Mouse (Mus musculus) regulatory T cell (primary cell): ENCODE measurements around the gene Rfx4.

ENCODE experiments used
- in situ Hi-C: fragments of 300-600 bp; cut with MboI, MseI; formaldehyde crosslinking; loops from one replicate; pipeline ENCODE4 v1.15.1; 2025; ENCODE audit warnings: high pct_unique_total_duplicates

The Rfx4 gene

DNA sequence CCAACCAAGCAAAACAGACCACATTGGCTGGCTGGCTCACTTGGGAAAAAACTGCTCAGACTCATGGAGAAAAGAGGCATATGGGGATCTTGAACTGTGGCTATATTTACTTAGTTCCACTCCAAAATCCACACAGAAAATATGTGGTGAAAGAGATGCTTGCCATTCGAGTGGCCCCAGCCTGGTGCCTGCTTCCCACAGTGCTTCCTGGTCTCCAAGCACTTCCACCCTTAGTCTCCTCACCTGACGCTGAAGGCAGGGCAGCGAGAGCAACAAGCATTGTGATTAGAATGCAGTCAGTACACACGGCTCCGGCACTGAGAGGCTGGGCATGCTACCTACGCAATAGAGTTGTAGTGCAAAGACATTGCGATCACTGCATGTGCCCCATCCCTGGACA, 111.7 kb downstream of the Rfx4 start:
- in situ Hi-C loops = no loop called here

DNA sequence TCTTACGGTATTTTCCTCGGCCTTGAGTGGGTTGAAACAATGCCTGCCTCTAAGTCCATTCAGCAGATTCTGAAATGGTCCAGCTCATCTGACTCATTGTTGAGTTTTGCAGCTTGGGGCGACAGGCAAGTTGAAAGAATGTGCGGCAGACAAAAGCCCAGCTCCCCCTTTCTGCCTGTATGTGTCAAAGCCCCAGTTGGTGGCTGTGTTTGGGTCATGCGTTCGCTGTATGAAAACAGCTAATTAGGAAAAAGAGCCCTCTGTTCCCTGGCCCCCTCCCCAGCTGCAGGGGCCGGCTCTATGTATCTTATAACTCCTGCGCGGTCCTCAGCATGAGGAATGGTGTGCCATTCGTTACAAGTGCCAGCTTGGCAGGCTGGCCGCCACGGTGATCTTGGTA, 115.4 kb downstream of the Rfx4 start:
- in situ Hi-C loops = no loop called here

DNA sequence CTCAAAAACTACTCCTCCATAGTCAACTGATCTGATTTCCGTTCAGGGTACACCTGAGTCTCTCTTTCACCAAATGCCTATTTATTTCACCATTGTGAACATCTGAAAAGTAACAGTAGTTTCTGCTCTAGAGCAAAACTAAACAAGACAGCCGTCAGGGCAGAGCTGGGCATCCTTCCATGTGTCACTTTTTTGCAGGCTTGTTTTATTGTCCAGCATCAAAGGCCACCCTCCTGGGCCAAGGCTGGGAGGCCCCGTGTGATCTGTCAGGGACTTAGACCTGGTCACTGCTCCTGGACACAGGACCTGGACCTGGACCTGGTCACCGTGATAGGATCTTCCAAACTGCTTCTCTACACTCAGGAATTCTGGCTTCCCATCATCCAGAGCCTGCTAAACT, 116.1 kb downstream of the Rfx4 start:
- in situ Hi-C loops = no loop called here

DNA sequence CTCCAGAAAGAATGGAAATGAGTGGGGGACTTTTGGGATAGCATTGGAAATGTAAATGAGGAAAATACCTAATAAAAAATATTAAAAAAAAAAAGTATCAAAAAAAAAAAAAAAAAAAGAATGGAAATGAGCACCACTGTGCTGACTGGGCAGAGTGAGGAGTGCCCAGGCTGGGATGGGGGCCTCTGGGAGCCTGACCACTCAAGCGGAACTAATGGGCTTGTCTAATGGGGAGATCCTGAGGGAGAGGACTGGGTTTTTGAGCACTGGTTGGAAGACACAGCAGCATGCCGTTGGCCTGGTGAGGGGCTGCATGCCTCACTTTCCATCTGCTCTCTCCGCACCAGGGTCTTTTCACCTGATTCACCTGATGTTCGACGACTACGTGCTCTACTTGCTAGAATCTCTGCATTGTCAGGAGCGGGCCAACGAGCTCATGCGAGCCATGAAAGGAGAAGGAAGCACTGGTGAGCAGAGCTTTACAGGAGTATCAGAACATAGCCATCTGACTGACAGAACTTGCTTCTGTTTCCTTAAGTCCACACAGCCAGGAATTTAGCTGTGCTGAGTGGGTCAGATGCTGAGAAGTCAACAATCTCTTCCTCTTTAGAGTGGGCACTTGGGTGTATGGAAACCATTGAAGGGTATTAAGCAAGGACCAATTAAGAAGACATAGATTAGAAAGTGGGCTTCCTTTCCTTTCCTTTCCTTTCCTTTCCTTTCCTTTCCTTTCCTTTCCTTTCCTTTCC, 124.1 kb downstream of the Rfx4 start:
- in situ Hi-C loops = no loop called here

- in situ Hi-C loops = no loop called here
These were observed 126.7 kb downstream of the Rfx4 start for GRCm38 (mm10) chr10:84882528-84882927.

DNA sequence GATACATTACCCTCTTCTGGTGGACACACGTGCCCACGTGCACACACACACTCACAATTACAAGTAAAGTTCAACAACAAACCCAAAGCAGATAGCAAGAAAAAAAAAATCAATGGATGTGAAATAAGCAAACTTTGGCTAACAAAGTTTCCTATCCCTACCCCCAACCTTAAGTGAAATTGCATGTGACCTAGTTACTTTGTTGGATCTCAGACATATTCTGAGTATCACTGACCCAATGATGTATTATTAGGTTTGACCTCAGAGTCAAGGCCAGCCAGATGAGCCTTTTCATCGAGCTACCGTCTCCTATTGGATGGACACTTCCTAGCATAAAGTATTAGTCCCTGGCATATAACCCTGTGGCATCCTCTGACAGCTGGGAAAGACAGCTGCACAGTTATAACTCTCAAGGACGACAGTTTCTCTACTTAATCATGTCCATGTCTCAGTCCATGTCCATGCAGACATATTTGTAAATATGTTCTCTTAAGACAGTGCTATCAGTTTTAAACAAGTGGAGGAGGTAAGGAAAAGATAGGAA, 129.6 kb downstream of the Rfx4 start:
- in situ Hi-C loops = no loop called here

DNA sequence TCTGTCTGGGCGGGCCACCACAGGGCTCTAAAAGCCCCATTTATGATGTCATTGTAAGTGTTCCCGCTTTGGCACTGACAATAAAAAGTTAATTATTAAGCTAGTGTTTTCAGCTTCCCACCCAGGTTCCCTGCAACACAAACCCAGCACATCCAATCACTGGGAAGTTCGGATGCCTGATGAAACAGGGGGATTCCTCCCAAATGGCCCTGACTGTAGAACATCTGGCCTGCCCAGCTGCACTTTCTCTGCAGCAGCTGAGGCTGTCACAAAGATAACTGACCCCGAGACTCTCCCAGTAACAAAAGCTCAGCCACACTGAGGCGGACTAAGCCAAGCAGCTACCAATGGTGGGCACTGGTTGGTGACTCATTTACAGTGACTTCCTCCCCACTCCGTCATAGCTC, 130.4 kb downstream of the Rfx4 start:
- in situ Hi-C loops = no loop called here

DNA sequence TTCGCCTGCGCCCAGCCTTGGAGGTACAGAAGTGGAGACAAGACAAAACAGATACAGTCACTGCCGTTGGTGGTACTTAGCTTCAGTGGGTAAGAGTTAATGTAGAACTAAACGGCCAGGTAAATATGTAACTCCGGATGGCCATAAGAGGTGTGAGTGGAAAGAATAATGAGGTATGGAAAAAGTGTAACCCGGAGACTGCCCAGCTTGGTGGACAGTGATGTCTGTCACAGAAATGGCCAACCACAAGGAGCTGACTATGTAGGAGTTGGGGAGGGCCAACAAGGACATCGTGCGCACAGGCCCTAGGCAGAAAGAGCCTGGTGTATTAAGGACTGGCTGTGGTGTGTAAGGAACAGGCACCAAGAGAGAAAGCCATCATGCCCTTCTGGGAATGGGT, 130.9 kb downstream of the Rfx4 start:
- in situ Hi-C loops = no loop called here

DNA sequence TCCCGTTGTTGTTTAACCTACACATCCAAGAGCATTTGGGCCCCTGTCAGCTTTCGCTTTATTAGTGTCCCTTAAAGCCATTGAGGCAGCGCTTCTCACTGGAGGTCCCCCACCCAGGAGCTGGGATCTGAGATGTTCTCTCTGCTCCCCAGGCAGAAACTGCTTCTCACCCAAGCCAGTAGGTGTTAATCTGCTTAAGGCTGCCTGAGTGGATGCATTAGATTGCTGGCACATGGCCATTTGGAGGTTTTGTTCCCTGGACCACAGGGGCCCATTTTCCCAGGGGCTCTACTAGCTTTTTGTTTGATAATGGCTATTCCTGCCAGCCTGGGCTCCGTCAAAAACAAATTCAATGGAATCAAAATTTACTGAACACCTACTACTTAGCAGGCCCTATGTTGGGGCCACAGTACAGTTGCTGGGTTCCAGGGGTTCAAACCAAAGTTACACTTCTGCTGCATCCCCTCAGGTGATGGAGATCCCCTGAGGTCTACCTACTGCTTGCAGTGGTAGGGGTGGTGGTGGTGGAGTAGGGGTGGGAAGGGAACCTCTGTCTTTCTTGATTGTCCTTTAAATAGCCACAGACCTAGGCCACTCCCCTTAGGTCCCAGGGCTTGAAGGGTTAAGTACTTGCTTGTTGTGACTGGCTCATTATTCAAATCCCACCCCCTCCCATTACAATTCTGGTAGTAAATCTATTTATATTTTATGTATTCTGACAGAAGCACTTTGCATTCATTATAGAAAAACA, 133.4 kb downstream of the Rfx4 start:
- in situ Hi-C loops = no loop called here

GRCm38 (mm10) chr10:84895810-84896358, 140.0 kb downstream of the Rfx4 start:
- in situ Hi-C loops = no loop called here

- in situ Hi-C loops = no loop called here
These were observed 141.4 kb downstream of the Rfx4 start for GRCm38 (mm10) chr10:84896941-84897930.

GRCm38 (mm10) chr10:84898144-84898979, 142.5 kb downstream of the Rfx4 start:
- in situ Hi-C loops = no loop called here

GRCm38 (mm10) chr10:84901676-84902075, 145.8 kb downstream of the Rfx4 start:
- in situ Hi-C loops = no loop called here

GRCm38 (mm10) chr10:84902213-84902612, 146.4 kb downstream of the Rfx4 start:
- in situ Hi-C loops = no loop called here

DNA sequence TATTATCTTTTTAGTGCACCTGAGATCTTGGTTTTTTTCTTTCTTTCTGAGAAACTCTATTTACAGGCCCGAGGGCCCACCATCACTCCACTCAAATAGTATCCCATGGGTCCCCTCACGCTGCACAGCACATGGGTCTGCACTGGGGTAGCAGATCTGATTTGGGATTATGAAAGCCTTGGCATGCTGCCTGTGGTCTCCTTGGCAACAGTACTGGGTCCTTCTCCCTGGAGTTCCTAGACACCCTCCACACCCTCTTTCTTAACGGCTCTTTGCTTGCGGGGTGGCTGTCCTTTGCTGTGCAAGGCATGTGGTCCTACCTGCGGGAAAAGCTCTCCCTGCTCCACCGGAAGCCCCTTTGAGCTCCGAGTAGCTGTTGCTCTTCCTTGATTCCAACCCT, 147.4 kb downstream of the Rfx4 start:
- in situ Hi-C loops = no loop called here

DNA sequence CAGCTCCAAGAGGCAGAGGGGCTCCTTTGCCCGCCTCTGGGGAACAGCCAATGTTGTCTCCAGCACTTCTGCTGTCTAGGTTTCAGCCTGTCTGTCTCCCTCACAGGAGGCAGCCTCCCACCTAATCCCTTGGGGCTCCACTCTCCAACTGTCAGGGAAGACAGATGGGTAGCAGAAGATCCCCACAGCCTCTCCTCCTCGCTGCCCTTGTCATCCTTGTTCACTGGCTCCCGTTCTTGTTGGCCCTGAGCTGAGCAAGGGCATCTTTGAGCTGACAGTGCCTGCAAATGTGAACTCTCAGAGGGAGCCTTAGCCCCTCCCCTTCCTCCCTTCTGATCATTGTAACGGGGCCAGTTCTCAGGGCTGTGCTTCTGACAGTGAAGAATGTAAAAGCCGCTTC, 147.9 kb downstream of the Rfx4 start:
- in situ Hi-C loops = no loop called here

GRCm38 (mm10) chr10:84906895-84907294, 151.0 kb downstream of the Rfx4 start:
- in situ Hi-C loops = loop anchor here (5.0 kb wide), 1 partner anchor 275 kb away; no protein-coding TSS in a partner anchor

DNA sequence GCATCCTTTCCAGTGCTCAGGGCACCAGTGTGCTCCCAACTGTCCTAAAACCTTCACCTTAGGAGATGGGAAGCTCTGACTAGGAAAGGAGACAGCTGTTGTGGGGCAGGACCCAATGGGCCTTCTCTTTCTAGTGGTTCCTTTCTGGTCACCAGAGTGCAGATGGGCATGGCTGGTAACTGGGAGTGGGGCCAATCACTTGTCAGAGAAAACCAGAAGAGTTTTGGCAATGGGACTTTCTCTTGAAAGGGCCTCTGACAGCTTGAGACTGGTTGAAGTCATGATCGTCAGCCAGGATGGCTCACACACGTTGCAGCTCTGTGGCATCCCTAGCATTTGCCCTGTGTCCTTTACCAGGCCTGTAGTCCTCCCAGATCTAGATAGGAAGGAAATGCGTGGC, 152.1 kb downstream of the Rfx4 start:
- in situ Hi-C loops = loop anchor here (5.0 kb wide), 1 partner anchor 276 kb away; no protein-coding TSS in a partner anchor

DNA sequence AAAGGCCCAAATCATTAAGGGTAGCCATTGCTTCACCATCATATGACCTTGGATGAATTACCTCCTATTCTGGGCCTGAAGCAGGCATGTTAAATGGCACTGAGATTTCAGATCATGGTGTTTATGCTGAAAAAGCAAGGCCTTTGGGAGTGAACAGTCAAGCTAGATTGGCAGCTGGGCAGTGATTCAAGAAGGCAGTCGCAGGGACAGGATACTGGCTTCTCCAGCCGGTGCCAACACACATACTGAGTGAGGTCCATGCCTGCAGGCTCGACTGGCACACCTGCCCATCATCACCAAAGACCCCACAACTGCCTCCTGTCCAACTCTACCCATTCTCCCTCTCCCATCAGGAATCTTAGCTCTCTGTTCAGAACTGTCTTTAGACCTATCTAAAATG, 152.6 kb downstream of the Rfx4 start:
- in situ Hi-C loops = loop anchor here (5.0 kb wide), 1 partner anchor 276 kb away; no protein-coding TSS in a partner anchor
